Mouse (Mus musculus) c-Kit-positive CD71-positive TER-119-negative erythroid progenitor cells, embryonic 14.5 days (primary cell): ENCODE results near the gene Mettl14.
"Not testable (repeated sequence)": the region's sequence is repeated elsewhere in the genome, so short reads cannot be mapped to it uniquely, and the experiment has no call there.

Experiments
- DNase-seq: peaks from one replicate; pipeline ENCODE4 v3.0.0-alpha.2; 2013; ENCODE audit warnings: low read depth

The Mettl14 gene

GRCm38 (mm10) chr3:123385486-123386156, at the start of gene Mettl14:
Gene Mettl14 (minus strand): TSS chr3:123386108.
- DNase-seq: peak; percentile 96

GRCm38 (mm10) chr3:123433362-123433761, 47.5 kb upstream of the Mettl14 start:
- no peak for DNase-seq

- peak; percentile 11 for DNase-seq
Measured at GRCm38 (mm10) chr3:123431951-123432674, 46.2 kb upstream of the Mettl14 start.

- no peak for DNase-seq
Measured at GRCm38 (mm10) chr3:123429597-123430458, 43.9 kb upstream of the Mettl14 start.

GRCm38 (mm10) chr3:123428005-123428404, 42.1 kb upstream of the Mettl14 start:
- no peak for DNase-seq

GRCm38 (mm10) chr3:123425647-123426046, 39.7 kb upstream of the Mettl14 start:
- no peak for DNase-seq

- DNase-seq: no peak
Measured at GRCm38 (mm10) chr3:123413173-123413572, 27.3 kb upstream of the Mettl14 start.

GRCm38 (mm10) chr3:123411821-123412578, 26.1 kb upstream of the Mettl14 start:
- DNase-seq: no peak

GRCm38 (mm10) chr3:123404945-123405344, 19.0 kb upstream of the Mettl14 start:
- no peak for DNase-seq

- DNase-seq: no peak
Measured at GRCm38 (mm10) chr3:123397562-123398481, 11.9 kb upstream of the Mettl14 start.

GRCm38 (mm10) chr3:123395611-123396010, 9.7 kb upstream of the Mettl14 start:
- no peak for DNase-seq

- no peak for DNase-seq
Measured at GRCm38 (mm10) chr3:123391180-123391579, 5.3 kb upstream of the Mettl14 start.

GRCm38 (mm10) chr3:123386157-123386780, 361 bp upstream of the Mettl14 start:
- not testable (repeated sequence) for DNase-seq

GRCm38 (mm10) chr3:123385118-123385485, 806 bp downstream of the Mettl14 start:
- no peak for DNase-seq

- DNase-seq: no peak
Measured at GRCm38 (mm10) chr3:123384435-123384834, 1.5 kb downstream of the Mettl14 start.

GRCm38 (mm10) chr3:123376562-123376961, 9.3 kb downstream of the Mettl14 start:
- no peak for DNase-seq

- DNase-seq: no peak
Measured at GRCm38 (mm10) chr3:123371766-123372535, 14.0 kb downstream of the Mettl14 start.

GRCm38 (mm10) chr3:123370927-123371326, 15.0 kb downstream of the Mettl14 start:
- DNase-seq: no peak

GRCm38 (mm10) chr3:123369161-123369560, 16.7 kb downstream of the Mettl14 start:
- DNase-seq: no peak
